Mouse (Mus musculus) E14TG2a.4 (cell line): ENCODE results near the gene Asdurf.

Experiments used
- CTCF ChIP-seq: conservative IDR thresholded peaks from 2 replicates; pipeline ENCODE4 v1.5.1; 2014; ENCODE audit warnings: low read length
- NANOG ChIP-seq: IDR thresholded peaks from 2 replicates; pipeline ENCODE4 v1.6.1; 2014; ENCODE audit warnings: borderline replicate concordance, low read length, mixed read lengths
- POU5F1 ChIP-seq: IDR thresholded peaks from 2 replicates; pipeline ENCODE4 v1.6.1; 2014; ENCODE audit warnings: low read length, borderline replicate concordance

DNA sequence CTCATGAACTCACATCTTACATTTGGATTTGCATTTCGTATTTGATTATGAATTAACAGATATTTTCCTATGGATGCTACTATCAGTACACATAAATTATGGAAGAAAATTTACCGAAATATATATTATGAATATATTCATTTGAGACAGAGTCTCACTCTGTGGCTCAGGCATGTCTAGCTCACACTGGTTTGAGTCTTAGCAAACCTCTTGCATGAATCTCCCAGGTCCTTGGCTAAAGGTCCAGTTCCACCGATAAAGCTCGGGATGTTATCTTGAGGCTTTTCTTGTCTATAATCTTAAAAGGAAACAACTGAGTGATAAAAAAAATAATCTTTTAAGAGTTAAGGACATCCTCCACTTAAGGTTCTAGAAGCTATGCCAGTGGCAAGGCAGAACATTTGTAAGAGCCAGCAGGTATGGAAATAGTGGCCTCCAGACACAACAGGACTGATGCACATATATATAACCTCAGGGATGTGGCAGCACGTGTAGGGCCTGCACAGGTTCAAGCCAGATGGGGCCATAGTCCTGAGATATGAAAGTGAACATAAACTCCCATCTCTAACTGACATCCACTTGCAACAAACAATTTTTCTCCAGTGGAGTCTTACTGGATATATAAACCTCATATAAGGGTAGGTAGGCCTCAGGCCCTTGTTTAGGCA is 27.5 kb downstream of the Asdurf start:
- no peak for TF ChIP-seq CTCF
- TF ChIP-seq POU5F1: no peak
- TF ChIP-seq NANOG: no peak
